Mouse (Mus musculus): ENCODE measurements around the gene Klhl3. TPM values are rescaled to one million over a fixed set of nuclear protein-coding genes. Genes with fewer than 3 reads are reported as not detected.

Klhl3 gene
- polyA plus RNA-seq, 1 experiment from 2014 or later: 4.6 TPM

- peaks cover 23% of the 10 kb centered on the region for H3K4me1 ChIP-seq (replicated peaks; ENCODE audit: control insufficient read depth, insufficient read depth, low read length)
- H3K27me3 ChIP-seq (ENCODE audit: control insufficient read depth, insufficient read depth, low read depth, low read length): no peaks in the 10 kb centered on the region
- H3K36me3 ChIP-seq (ENCODE audit: control insufficient read depth, insufficient read depth, low read length): no peaks in the 10 kb centered on the region
- peak; percentile 43 for ATAC-seq (ENCODE audit: low read depth)
- H3K27ac ChIP-seq (ENCODE audit: low read length): no peak overlapping the region
- WGBS: 34% methylated on average over 11 of the region's 11 CpGs
- no peak overlapping the region for H3K9ac ChIP-seq (ENCODE audit: low read length)
- no peak overlapping the region for H3K4me3 ChIP-seq (ENCODE audit: low read length)
- peak overlapping the region; percentile 27 for H3K4me2 ChIP-seq (ENCODE audit: low read depth, low read length)
- H3K9me3 ChIP-seq (ENCODE audit: control insufficient read depth, low read length): no peaks in the 10 kb centered on the region
Measured at GRCm38 (mm10) chr13:57982904-57983303, 130.5 kb downstream of the Klhl3 start.

GRCm38 (mm10) chr13:57980679-57981078, 132.7 kb downstream of the Klhl3 start:
- Histone ChIP-seq H3K4me3 (ENCODE audit: low read length) (no peak overlapping the region), H3K36me3 (ENCODE audit: control insufficient read depth, insufficient read depth, low read length) (no peaks in the 10 kb centered on the region), H3K9ac (ENCODE audit: low read length) (no peak overlapping the region), H3K4me2 (ENCODE audit: low read depth, low read length) (peak overlapping the region; percentile 15; the same call in 1 of the 2 replicates), H3K4me1 (replicated peaks; ENCODE audit: control insufficient read depth, insufficient read depth, low read length) (peaks cover 23% of the 10 kb centered on the region), H3K27me3 (ENCODE audit: control insufficient read depth, insufficient read depth, low read depth, low read length) (no peaks in the 10 kb centered on the region), H3K9me3 (ENCODE audit: control insufficient read depth, low read length) (no peaks in the 10 kb centered on the region), H3K27ac (ENCODE audit: low read length) (no peak overlapping the region)
- WGBS: 17% methylated on average over 9 of the region's 9 CpGs
- ATAC-seq (ENCODE audit: low read depth): no peak

GRCm38 (mm10) chr13:57980071-57980470, 133.3 kb downstream of the Klhl3 start:
- WGBS: 18% methylated on average over 2 of the region's 2 CpGs
- no peaks in the 10 kb centered on the region for H3K27me3 ChIP-seq (ENCODE audit: control insufficient read depth, insufficient read depth, low read depth, low read length)
- no peak overlapping the region for H3K4me3 ChIP-seq (ENCODE audit: low read length)
- no peaks in the 10 kb centered on the region for H3K36me3 ChIP-seq (ENCODE audit: control insufficient read depth, insufficient read depth, low read length)
- no peak overlapping the region for H3K27ac ChIP-seq (ENCODE audit: low read length)
- ATAC-seq (ENCODE audit: low read depth): no peak
- H3K9ac ChIP-seq (ENCODE audit: low read length): no peak overlapping the region
- H3K4me2 ChIP-seq (ENCODE audit: low read depth, low read length): peak overlapping the region; percentile 15; the same call in 1 of the 2 replicates
- H3K9me3 ChIP-seq (ENCODE audit: control insufficient read depth, low read length): no peaks in the 10 kb centered on the region
- peaks cover 23% of the 10 kb centered on the region for H3K4me1 ChIP-seq (replicated peaks; ENCODE audit: control insufficient read depth, insufficient read depth, low read length)

GRCm38 (mm10) chr13:57978931-57979330, 134.5 kb downstream of the Klhl3 start:
- 25% methylated on average over 9 of the region's 9 CpGs for whole genome bisulfite sequencing
- Histone ChIP-seq H3K27me3 (ENCODE audit: control insufficient read depth, insufficient read depth, low read depth, low read length) (no peaks in the 10 kb centered on the region), H3K4me1 (replicated peaks; ENCODE audit: control insufficient read depth, insufficient read depth, low read length) (peaks cover 20% of the 10 kb centered on the region), H3K9me3 (ENCODE audit: control insufficient read depth, low read length) (no peaks in the 10 kb centered on the region), H3K9ac (ENCODE audit: low read length) (no peak overlapping the region), H3K4me3 (ENCODE audit: low read length) (no peak overlapping the region), H3K36me3 (ENCODE audit: control insufficient read depth, insufficient read depth, low read length) (no peaks in the 10 kb centered on the region), H3K4me2 (ENCODE audit: low read depth, low read length) (no peak overlapping the region), H3K27ac (ENCODE audit: low read length) (no peak overlapping the region)
- no peak for ATAC-seq (ENCODE audit: low read depth)

GRCm38 (mm10) chr13:57977721-57978120, 135.7 kb downstream of the Klhl3 start:
- Histone ChIP-seq H3K4me2 (ENCODE audit: low read depth, low read length) (no peak overlapping the region), H3K27me3 (ENCODE audit: control insufficient read depth, insufficient read depth, low read depth, low read length) (no peaks in the 10 kb centered on the region), H3K4me1 (replicated peaks; ENCODE audit: control insufficient read depth, insufficient read depth, low read length) (peaks cover 13% of the 10 kb centered on the region), H3K9ac (ENCODE audit: low read length) (no peak overlapping the region), H3K4me3 (ENCODE audit: low read length) (no peak overlapping the region), H3K27ac (ENCODE audit: low read length) (no peak overlapping the region), H3K9me3 (ENCODE audit: control insufficient read depth, low read length) (no peaks in the 10 kb centered on the region), H3K36me3 (ENCODE audit: control insufficient read depth, insufficient read depth, low read length) (no peaks in the 10 kb centered on the region)
- ATAC-seq (ENCODE audit: low read depth): no peak
- WGBS: 84% methylated on average over 6 of the region's 6 CpGs

GRCm38 (mm10) chr13:57965658-57966057, 147.7 kb downstream of the Klhl3 start:
- Histone ChIP-seq H3K36me3 (ENCODE audit: control insufficient read depth, insufficient read depth, low read length) (no peaks in the 10 kb centered on the region), H3K27ac (ENCODE audit: low read length) (no peak overlapping the region), H3K9ac (ENCODE audit: low read length) (no peak overlapping the region), H3K4me3 (ENCODE audit: low read length) (no peak overlapping the region), H3K4me2 (ENCODE audit: low read depth, low read length) (no peak overlapping the region), H3K27me3 (ENCODE audit: control insufficient read depth, insufficient read depth, low read depth, low read length) (no peaks in the 10 kb centered on the region), H3K4me1 (replicated peaks; ENCODE audit: control insufficient read depth, insufficient read depth, low read length) (no peaks in the 10 kb centered on the region), H3K9me3 (ENCODE audit: control insufficient read depth, low read length) (no peaks in the 10 kb centered on the region)
- ATAC-seq (ENCODE audit: low read depth): no peak
- WGBS: 78% methylated on average over 6 of the region's 6 CpGs

- no peaks in the 10 kb centered on the region for H3K27me3 ChIP-seq (ENCODE audit: control insufficient read depth, insufficient read depth, low read depth, low read length)
- H3K4me3 ChIP-seq (ENCODE audit: low read length): no peak overlapping the region
- no peak overlapping the region for H3K9ac ChIP-seq (ENCODE audit: low read length)
- H3K4me1 ChIP-seq (replicated peaks; ENCODE audit: control insufficient read depth, insufficient read depth, low read length): no peaks in the 10 kb centered on the region
- H3K4me2 ChIP-seq (ENCODE audit: low read depth, low read length): no peak overlapping the region
- no peak for ATAC-seq (ENCODE audit: low read depth)
- H3K9me3 ChIP-seq (ENCODE audit: control insufficient read depth, low read length): no peaks in the 10 kb centered on the region
- no peak overlapping the region for H3K27ac ChIP-seq (ENCODE audit: low read length)
- WGBS: 74% methylated on average over 2 of the region's 2 CpGs
- no peaks in the 10 kb centered on the region for H3K36me3 ChIP-seq (ENCODE audit: control insufficient read depth, insufficient read depth, low read length)
Measured at GRCm38 (mm10) chr13:57960254-57960653, 153.1 kb downstream of the Klhl3 start.

GRCm38 (mm10) chr13:57959806-57960205, 153.6 kb downstream of the Klhl3 start:
- Histone ChIP-seq H3K4me3 (ENCODE audit: low read length) (no peak overlapping the region), H3K36me3 (ENCODE audit: control insufficient read depth, insufficient read depth, low read length) (no peaks in the 10 kb centered on the region)
- WGBS: 76% methylated on average over 5 of the region's 5 CpGs

More at GRCm38 (mm10) chr13:57959806-57960205, 153.6 kb downstream of the Klhl3 start:
- H3K27ac ChIP-seq (ENCODE audit: low read length): no peak overlapping the region
- no peak overlapping the region for H3K9ac ChIP-seq (ENCODE audit: low read length)
- no peaks in the 10 kb centered on the region for H3K27me3 ChIP-seq (ENCODE audit: control insufficient read depth, insufficient read depth, low read depth, low read length)
- no peak for ATAC-seq (ENCODE audit: low read depth)
- no peak overlapping the region for H3K4me2 ChIP-seq (ENCODE audit: low read depth, low read length)
- H3K4me1 ChIP-seq (replicated peaks; ENCODE audit: control insufficient read depth, insufficient read depth, low read length): no peaks in the 10 kb centered on the region
- no peaks in the 10 kb centered on the region for H3K9me3 ChIP-seq (ENCODE audit: control insufficient read depth, low read length)

All from lung, embryonic 16.5 days (tissue).